Mouse (Mus musculus) myocyte (in vitro differentiated cells): ENCODE measurements around the gene Myo1e. TPM values are rescaled to one million over a fixed set of nuclear protein-coding genes. Genes with fewer than 3 reads are reported as not detected.

ENCODE experiments used
- H3K27me3 ChIP-seq: one replicate; pipeline ENCODE4 v1.6.1; 2011; ENCODE audit not compliant: control insufficient read depth, insufficient read depth, insufficient read length
- H3K36me3 ChIP-seq: one replicate; pipeline ENCODE4 v1.6.1; 2011; ENCODE audit not compliant: control insufficient read depth, insufficient read depth
- H3K4me2 ChIP-seq: one replicate; pipeline ENCODE4 v1.6.1; 2011; ENCODE audit warnings: low read depth, control low read depth
- H3K4me3 ChIP-seq: one replicate; pipeline ENCODE4 v1.5.1; 2011; ENCODE audit warnings: mild to moderate bottlenecking, control low read depth, moderate library complexity
- H3K79me2 ChIP-seq: one replicate; pipeline ENCODE4 v1.6.1; 2011; ENCODE audit not compliant: control insufficient read depth, insufficient read depth
- H3ac ChIP-seq: one replicate; pipeline ENCODE4 v1.6.1; 2011; ENCODE audit not compliant: control insufficient read depth, insufficient read length
- CEBPB ChIP-seq: IDR thresholded peaks from 2 replicates; pipeline ENCODE4 v1.6.1; 2011; ENCODE audit warnings: mild to moderate bottlenecking, moderate library complexity; ENCODE audit not compliant: poor library complexity, insufficient read depth, severe bottlenecking
- E2F4 ChIP-seq: IDR thresholded peaks from one replicate; pipeline ENCODE4 v1.6.1; 2011; ENCODE audit warnings: mild to moderate bottlenecking, control low read depth, moderate library complexity; ENCODE audit not compliant: insufficient read depth
- MAX ChIP-seq: IDR thresholded peaks from one replicate; pipeline ENCODE4 v1.6.1; 2011; ENCODE audit warnings: low read depth, mild to moderate bottlenecking, control low read depth
- MYOD1 ChIP-seq, 3 experiments: IDR thresholded peaks; one replicate each; pipeline ENCODE4 v1.6.1; 2011; ENCODE audit warnings: control low read depth in 2 of 3, low read depth in 2 of 3, mild to moderate bottlenecking in 2 of 3, moderate library complexity in 1 of 3; ENCODE audit not compliant: insufficient read length in 2 of 3, control insufficient read depth in 1 of 3
- MYOG ChIP-seq, 3 experiments: IDR thresholded peaks; one replicate each; pipeline ENCODE4 v1.6.1; 2011; ENCODE audit warnings: control low read depth in 2 of 3, low read depth in 2 of 3, mild to moderate bottlenecking in 2 of 3; ENCODE audit not compliant: insufficient read length in 2 of 3, control insufficient read depth in 1 of 3, insufficient read depth in 1 of 3
- POLR2A ChIP-seq: IDR thresholded peaks from one replicate; pipeline ENCODE4 v1.6.1; 2011; ENCODE audit warnings: low read depth, mild to moderate bottlenecking, control low read depth, moderate library complexity; ENCODE audit not compliant: insufficient read length
- POLR2AphosphoS2 ChIP-seq: IDR thresholded peaks from one replicate; pipeline ENCODE4 v1.6.1; 2011; ENCODE audit warnings: low read depth, control low read depth; ENCODE audit not compliant: insufficient read length
- REST ChIP-seq: IDR thresholded peaks from one replicate; pipeline ENCODE4 v1.6.1; 2011; ENCODE audit warnings: mild to moderate bottlenecking, control low read depth, moderate library complexity; ENCODE audit not compliant: insufficient read depth, insufficient read length
- SRF ChIP-seq: IDR thresholded peaks from one replicate; pipeline ENCODE4 v1.6.1; 2011; ENCODE audit warnings: low read depth; ENCODE audit not compliant: control insufficient read depth, insufficient read length
- TCF12 ChIP-seq: IDR thresholded peaks from one replicate; pipeline ENCODE4 v1.6.1; 2011; ENCODE audit warnings: mild to moderate bottlenecking, control low read depth; ENCODE audit not compliant: poor library complexity, insufficient read depth, severe bottlenecking
- TCF3 ChIP-seq: IDR thresholded peaks from one replicate; pipeline ENCODE4 v1.6.1; 2011; ENCODE audit warnings: low read depth, control low read depth; ENCODE audit not compliant: insufficient read length
- USF1 ChIP-seq: IDR thresholded peaks from one replicate; pipeline ENCODE4 v1.6.1; 2011; ENCODE audit warnings: low read depth, mild to moderate bottlenecking, control low read depth, moderate library complexity
- polyA plus RNA-seq: library from polyadenylated mRNA; unstranded; fragments of >200 nt; fragmentation: generic; extraction: Trizol; gene quantifications from one replicate; pipeline ENCODE4 v1.2.1, GENCODE M21; 2012; ENCODE audit warnings: missing spikeins

Gene Myo1e
- polyA plus RNA-seq, 1 experiment, result 26.5 TPM

- H3K4me3 ChIP-seq, result no peak overlapping the region
Measured at GRCm38 (mm10) chr9:70181719-70182118, 25.4 kb upstream of the Myo1e start.

GRCm38 (mm10) chr9:70182639-70183038 is 24.5 kb upstream of the Myo1e start:
- Histone ChIP-seq H3K4me3 (no peak overlapping the region), H3K4me2 (no peak overlapping the region), H3K79me2 (no peaks in the 10 kb centered on the region), H3ac (no peak overlapping the region), H3K36me3 (no peaks in the 10 kb centered on the region), H3K27me3 (no peaks in the 10 kb centered on the region)
- TF ChIP-seq TCF12 (no peak), MAX (no peak), CEBPB (no peak), TCF3 (no peak), POLR2A (no peak), SRF (no peak), POLR2AphosphoS2 (no peak), MYOG (IDR thresholded peaks at IDR 0.05; ENCODE audit: control insufficient read depth in 1 of 3, insufficient read depth in 1 of 3, insufficient read length in 2 of 3, low read depth in 2 of 3) (no peak), E2F4 (no peak), REST (no peak), MYOD1 (IDR thresholded peaks at IDR 0.05; ENCODE audit: control insufficient read depth in 1 of 3, insufficient read length in 2 of 3, low read depth in 2 of 3) (no peak), USF1 (no peak)

More at GRCm38 (mm10) chr9:70181719-70182118, 25.4 kb upstream of the Myo1e start:
- no peak for TF ChIP-seq USF1
- no peak for TF ChIP-seq MAX
- no peak for TF ChIP-seq TCF12
- TF ChIP-seq SRF, result no peak
- TF ChIP-seq E2F4, result no peak
- no peak for TF ChIP-seq POLR2A
- no peak for TF ChIP-seq TCF3
- no peak for TF ChIP-seq MYOG (IDR thresholded peaks at IDR 0.05; ENCODE audit: control insufficient read depth in 1 of 3, insufficient read depth in 1 of 3, insufficient read length in 2 of 3, low read depth in 2 of 3)
- TF ChIP-seq POLR2AphosphoS2, result no peak
- TF ChIP-seq CEBPB, result no peak
- no peak for TF ChIP-seq REST
- Histone ChIP-seq H3K79me2 (no peaks in the 10 kb centered on the region), H3ac (no peak overlapping the region), H3K36me3 (no peaks in the 10 kb centered on the region), H3K4me2 (no peak overlapping the region), H3K27me3 (no peaks in the 10 kb centered on the region)

GRCm38 (mm10) chr9:70192336-70192735 is 14.8 kb upstream of the Myo1e start:
- TF ChIP-seq MYOD1 (IDR thresholded peaks at IDR 0.05; ENCODE audit: control insufficient read depth in 1 of 3, insufficient read length in 2 of 3, low read depth in 2 of 3), result no peak
- TF ChIP-seq CEBPB, result no peak
- TF ChIP-seq MAX, result no peak
- TF ChIP-seq POLR2AphosphoS2, result no peak
- TF ChIP-seq REST, result no peak
- no peak for TF ChIP-seq TCF12
- TF ChIP-seq USF1, result no peak
- TF ChIP-seq TCF3, result no peak
- TF ChIP-seq MYOG (IDR thresholded peaks at IDR 0.05; ENCODE audit: control insufficient read depth in 1 of 3, insufficient read depth in 1 of 3, insufficient read length in 2 of 3, low read depth in 2 of 3), result no peak
- no peak for TF ChIP-seq SRF
- no peak for TF ChIP-seq E2F4
- TF ChIP-seq POLR2A, result no peak
- Histone ChIP-seq H3K79me2 (no peaks in the 10 kb centered on the region), H3K4me3 (no peak overlapping the region), H3K36me3 (no peaks in the 10 kb centered on the region), H3ac (no peak overlapping the region), H3K4me2 (no peak overlapping the region), H3K27me3 (no peaks in the 10 kb centered on the region)

GRCm38 (mm10) chr9:70194622-70195021 is 12.5 kb upstream of the Myo1e start:
- Histone ChIP-seq H3ac (no peak overlapping the region), H3K27me3 (no peaks in the 10 kb centered on the region), H3K36me3 (no peaks in the 10 kb centered on the region), H3K79me2 (no peaks in the 10 kb centered on the region), H3K4me2 (no peak overlapping the region), H3K4me3 (no peak overlapping the region)
- TF ChIP-seq POLR2A (no peak), TCF3 (no peak), TCF12 (no peak), E2F4 (no peak), USF1 (no peak), CEBPB (no peak), MYOD1 (IDR thresholded peaks at IDR 0.05; ENCODE audit: control insufficient read depth in 1 of 3, insufficient read length in 2 of 3, low read depth in 2 of 3) (no peak)

GRCm38 (mm10) chr9:70196956-70197659 is 10.0 kb upstream of the Myo1e start:
- H3ac ChIP-seq, result no peak overlapping the region
- H3K27me3 ChIP-seq, result no peaks in the 10 kb centered on the region
- H3K4me2 ChIP-seq, result peak overlapping the region; percentile 66
- TF ChIP-seq POLR2AphosphoS2 (no peak), MYOD1 (IDR thresholded peaks at IDR 0.05; ENCODE audit: control insufficient read depth in 1 of 3, insufficient read length in 2 of 3, low read depth in 2 of 3) (peak in 1 of 3 experiments; percentile 6)
- no peaks in the 10 kb centered on the region for H3K36me3 ChIP-seq
- H3K4me3 ChIP-seq, result peak overlapping the region; percentile 11
- H3K79me2 ChIP-seq, result no peaks in the 10 kb centered on the region
